Mouse (Mus musculus): ENCODE measurements around the gene 1700018F24Rik. TPM values are rescaled to one million over a fixed set of nuclear protein-coding genes. Genes with fewer than 3 reads are reported as not detected.
"Not testable (repeated sequence)": the region's sequence is repeated elsewhere in the genome, so short reads cannot be mapped to it uniquely, and the experiment has no call there.

1700018F24Rik gene
- polyA plus RNA-seq (2015; fragmentation: Nextera tagmentation; extraction: Ambion mirVana), result not detected in 2 replicates

- H3K4me1 ChIP-seq (replicated peaks); H3K4me2 ChIP-seq (replicated peaks); H3K27me3 ChIP-seq (replicated peaks); H3K9ac ChIP-seq; H3K27ac ChIP-seq; H3K36me3 ChIP-seq; H3K9me3 ChIP-seq; ATAC-seq; H3K4me3 ChIP-seq (replicated peaks): not testable (repeated sequence)
- 63% methylated on average over 3 of the region's 3 CpGs for WGBS
Observed at GRCm38 (mm10) chr5:145042690-145043089, at the start of gene 1700018F24Rik. 1700018F24Rik (plus strand) TSS chr5:145042990.

GRCm38 (mm10) chr5:144998491-144998890 is 44.3 kb upstream of the 1700018F24Rik start:
- no peak for ATAC-seq
- Histone ChIP-seq H3K27me3 (replicated peaks) (no peaks in the 10 kb centered on the region), H3K9ac (no peak overlapping the region), H3K27ac (no peak overlapping the region), H3K4me3 (replicated peaks) (no peak overlapping the region), H3K4me2 (replicated peaks) (no peak overlapping the region), H3K36me3 (no peaks in the 10 kb centered on the region), H3K4me1 (replicated peaks) (no peaks in the 10 kb centered on the region), H3K9me3 (no peaks in the 10 kb centered on the region)
- WGBS, result 38% methylated on average over 2 of the region's 2 CpGs

- Histone ChIP-seq H3K4me2 (replicated peaks) (no peak overlapping the region), H3K9me3 (no peaks in the 10 kb centered on the region), H3K27me3 (replicated peaks) (no peaks in the 10 kb centered on the region), H3K9ac (no peak overlapping the region), H3K27ac (no peak overlapping the region), H3K4me3 (replicated peaks) (no peak overlapping the region), H3K4me1 (replicated peaks) (no peaks in the 10 kb centered on the region), H3K36me3 (no peaks in the 10 kb centered on the region)
- ATAC-seq, result no peak
- WGBS, result 82% methylated on average over 3 of the region's 3 CpGs
Observed at GRCm38 (mm10) chr5:145003362-145003761, 39.4 kb upstream of the 1700018F24Rik start.

- H3K36me3 ChIP-seq, result no peaks in the 10 kb centered on the region
- no peak overlapping the region for H3K27ac ChIP-seq
- no peaks in the 10 kb centered on the region for H3K9me3 ChIP-seq
- no peak overlapping the region for H3K4me2 ChIP-seq (replicated peaks)
- H3K4me3 ChIP-seq (replicated peaks), result no peak overlapping the region
- 61% methylated on average over 9 of the region's 9 CpGs for WGBS
- H3K4me1 ChIP-seq (replicated peaks), result no peaks in the 10 kb centered on the region
- H3K27me3 ChIP-seq (replicated peaks), result no peaks in the 10 kb centered on the region
- ATAC-seq, result peak; percentile 89
- no peak overlapping the region for H3K9ac ChIP-seq
Observed at GRCm38 (mm10) chr5:145004495-145004894, 38.3 kb upstream of the 1700018F24Rik start.

GRCm38 (mm10) chr5:145005596-145005995 is 37.2 kb upstream of the 1700018F24Rik start:
- no peaks in the 10 kb centered on the region for H3K9me3 ChIP-seq

GRCm38 (mm10) chr5:145008878-145009659 is 33.7 kb upstream of the 1700018F24Rik start:
- Histone ChIP-seq H3K36me3 (no peaks in the 10 kb centered on the region), H3K9ac (no peak overlapping the region), H3K27ac (no peak overlapping the region), H3K4me2 (replicated peaks) (no peak overlapping the region), H3K4me1 (replicated peaks) (no peaks in the 10 kb centered on the region), H3K27me3 (replicated peaks) (no peaks in the 10 kb centered on the region), H3K9me3 (no peaks in the 10 kb centered on the region), H3K4me3 (replicated peaks) (no peak overlapping the region)
- 82% methylated on average over 15 of the region's 15 CpGs for WGBS
- ATAC-seq, result no peak

More at GRCm38 (mm10) chr5:145005596-145005995, 37.2 kb upstream of the 1700018F24Rik start:
- Histone ChIP-seq H3K4me2 (replicated peaks) (no peak overlapping the region), H3K9ac (no peak overlapping the region), H3K27ac (no peak overlapping the region), H3K27me3 (replicated peaks) (no peaks in the 10 kb centered on the region), H3K4me3 (replicated peaks) (no peak overlapping the region), H3K4me1 (replicated peaks) (no peaks in the 10 kb centered on the region), H3K36me3 (no peaks in the 10 kb centered on the region)
- WGBS, result 68% methylated on average over 6 of the region's 6 CpGs
- no peak for ATAC-seq

GRCm38 (mm10) chr5:145014278-145014677 is 28.5 kb upstream of the 1700018F24Rik start:
- Histone ChIP-seq H3K27me3 (replicated peaks) (no peaks in the 10 kb centered on the region), H3K9ac (no peak overlapping the region), H3K9me3 (no peaks in the 10 kb centered on the region), H3K4me3 (replicated peaks) (no peak overlapping the region), H3K4me1 (replicated peaks) (no peaks in the 10 kb centered on the region), H3K27ac (no peak overlapping the region), H3K36me3 (no peaks in the 10 kb centered on the region), H3K4me2 (replicated peaks) (no peak overlapping the region)
- WGBS, result 79% methylated on average over 1 of the region's 1 CpGs
- no peak for ATAC-seq

GRCm38 (mm10) chr5:145016761-145017160 is 26.0 kb upstream of the 1700018F24Rik start:
- WGBS, result 40% methylated on average over 2 of the region's 2 CpGs
- H3K4me1 ChIP-seq (replicated peaks); ATAC-seq; H3K9me3 ChIP-seq; H3K4me3 ChIP-seq (replicated peaks); H3K27me3 ChIP-seq (replicated peaks); H3K9ac ChIP-seq; H3K36me3 ChIP-seq; H3K27ac ChIP-seq; H3K4me2 ChIP-seq (replicated peaks): not testable (repeated sequence)

GRCm38 (mm10) chr5:145020254-145020653 is 22.5 kb upstream of the 1700018F24Rik start:
- 42% methylated on average over 1 of the region's 1 CpGs for WGBS
- H3K9ac ChIP-seq; H3K4me2 ChIP-seq (replicated peaks); H3K27ac ChIP-seq; H3K4me3 ChIP-seq (replicated peaks); H3K36me3 ChIP-seq; H3K4me1 ChIP-seq (replicated peaks); H3K9me3 ChIP-seq; H3K27me3 ChIP-seq (replicated peaks); ATAC-seq: not testable (repeated sequence)

GRCm38 (mm10) chr5:145020712-145021111 is 22.1 kb upstream of the 1700018F24Rik start:
- not testable (repeated sequence) for H3K27me3 ChIP-seq (replicated peaks); H3K36me3 ChIP-seq; ATAC-seq; H3K4me3 ChIP-seq (replicated peaks); H3K4me2 ChIP-seq (replicated peaks); H3K4me1 ChIP-seq (replicated peaks); H3K9me3 ChIP-seq; H3K9ac ChIP-seq; H3K27ac ChIP-seq
- 45% methylated on average over 1 of the region's 1 CpGs for WGBS

GRCm38 (mm10) chr5:145030476-145030875 is 12.3 kb upstream of the 1700018F24Rik start:
- not testable (repeated sequence) for ATAC-seq; H3K27me3 ChIP-seq (replicated peaks); H3K4me2 ChIP-seq (replicated peaks); H3K36me3 ChIP-seq; H3K9me3 ChIP-seq; H3K4me1 ChIP-seq (replicated peaks); H3K4me3 ChIP-seq (replicated peaks); H3K27ac ChIP-seq; H3K9ac ChIP-seq
- 73% methylated on average over 1 of the region's 1 CpGs for WGBS

- not testable (repeated sequence) for H3K4me2 ChIP-seq (replicated peaks); H3K4me1 ChIP-seq (replicated peaks); H3K27me3 ChIP-seq (replicated peaks); H3K9me3 ChIP-seq; H3K36me3 ChIP-seq; ATAC-seq; H3K27ac ChIP-seq; H3K9ac ChIP-seq; H3K4me3 ChIP-seq (replicated peaks)
- WGBS, result 56% methylated on average over 5 of the region's 5 CpGs
Observed at GRCm38 (mm10) chr5:145032391-145032790, 10.4 kb upstream of the 1700018F24Rik start, which contains the start of gene Gm4871. Gm4871 (minus strand) TSS chr5:145032754.

- WGBS, result 49% methylated on average over 4 of the region's 4 CpGs
- H3K4me1 ChIP-seq (replicated peaks), result no peaks in the 10 kb centered on the region
- no peaks in the 10 kb centered on the region for H3K9me3 ChIP-seq
- H3K36me3 ChIP-seq, result no peaks in the 10 kb centered on the region
- no peaks in the 10 kb centered on the region for H3K27me3 ChIP-seq (replicated peaks)
- no peak overlapping the region for H3K4me3 ChIP-seq (replicated peaks)
- no peak overlapping the region for H3K4me2 ChIP-seq (replicated peaks)
- no peak overlapping the region for H3K27ac ChIP-seq
- H3K9ac ChIP-seq, result no peak overlapping the region
- no peak for ATAC-seq
Observed at GRCm38 (mm10) chr5:145041628-145042027, 1.2 kb upstream of the 1700018F24Rik start.
